Mouse (Mus musculus): ENCODE results near the gene Cfap126.

Cfap126 gene

DNA sequence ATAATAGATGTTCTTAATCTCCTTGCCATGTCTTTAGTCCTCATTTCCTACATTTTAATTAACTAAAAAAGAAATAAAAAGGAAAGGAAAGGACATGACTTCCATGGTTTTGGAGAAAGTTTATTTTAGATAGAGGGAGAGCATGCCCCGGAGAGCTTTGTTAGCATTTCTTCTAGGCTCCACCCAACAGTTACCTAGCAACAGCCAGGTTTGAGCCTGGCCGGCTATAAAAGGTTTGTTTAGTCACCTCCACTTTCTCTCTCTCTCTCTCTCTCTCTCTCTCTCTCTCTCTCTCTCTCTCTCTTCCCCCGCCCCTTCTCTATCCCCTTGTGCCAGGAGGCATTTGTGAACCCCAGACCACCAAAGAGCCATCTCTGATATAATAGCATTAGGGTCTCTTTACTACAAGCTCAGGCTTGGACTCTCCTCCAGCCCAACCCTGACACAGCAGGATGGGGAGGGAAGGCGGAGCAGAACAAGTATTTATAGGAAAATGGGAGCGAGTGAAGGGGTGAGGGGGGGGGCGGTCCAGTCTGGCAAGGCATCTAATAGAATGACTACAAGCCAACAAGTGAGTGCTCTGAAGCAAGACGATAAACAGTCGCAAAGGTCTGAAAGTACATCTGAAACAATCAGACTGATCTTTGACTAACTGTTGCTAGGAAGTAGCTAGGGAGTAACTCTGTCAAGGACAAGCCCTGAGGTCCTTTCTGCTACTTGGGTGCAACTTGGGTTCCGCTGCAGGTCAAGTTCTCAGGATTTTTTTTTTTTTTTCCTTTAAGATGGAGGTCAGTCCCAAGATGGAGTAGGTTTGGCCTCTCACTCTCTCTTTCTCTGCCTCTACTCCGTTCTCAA is 17.4 kb upstream of the Cfap126 start:
- no peak for DNase-seq (ENCODE audit: low read depth)

DNA sequence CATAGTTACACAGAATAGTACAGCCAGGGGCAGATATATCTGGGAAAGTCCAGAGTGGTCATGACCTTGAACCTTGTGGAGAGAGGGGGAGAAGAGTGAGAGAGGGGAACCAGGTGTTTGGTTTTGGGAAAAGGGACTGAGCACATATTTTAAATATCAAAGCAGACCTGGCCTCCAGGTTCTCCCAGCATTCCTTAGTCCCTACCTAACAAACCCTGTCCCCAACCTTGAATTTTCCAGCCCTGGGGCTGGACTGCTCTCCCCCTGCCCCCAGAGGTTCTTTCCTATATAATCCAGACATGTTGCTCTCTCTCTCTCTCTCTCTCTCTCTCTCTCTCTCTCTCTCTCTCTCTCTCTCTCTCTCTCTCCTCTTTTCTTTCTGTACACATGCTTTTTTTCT is 16.6 kb upstream of the Cfap126 start:
- no peak for DNase-seq (ENCODE audit: low read depth)

DNA sequence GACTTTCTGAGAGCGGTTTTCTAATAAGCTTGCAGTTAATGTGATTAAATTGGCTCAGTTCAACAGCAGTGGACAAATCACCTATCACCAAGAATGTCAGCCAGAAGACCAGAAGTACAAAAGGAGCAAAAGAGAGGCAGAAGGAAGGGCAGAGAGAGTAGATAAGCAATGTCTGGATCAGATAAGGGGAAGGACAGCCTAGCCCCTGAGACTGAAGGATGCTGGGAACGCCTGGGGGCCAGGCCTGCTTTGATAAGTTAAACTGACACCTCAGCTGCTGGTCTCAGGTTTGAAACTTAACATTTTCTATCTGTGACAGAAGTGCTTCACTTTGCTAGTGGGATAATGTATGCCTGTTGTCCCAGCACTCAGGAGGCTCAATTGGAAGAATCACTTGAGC is 16.1 kb upstream of the Cfap126 start:
- no peak for DNase-seq (ENCODE audit: low read depth)

DNA sequence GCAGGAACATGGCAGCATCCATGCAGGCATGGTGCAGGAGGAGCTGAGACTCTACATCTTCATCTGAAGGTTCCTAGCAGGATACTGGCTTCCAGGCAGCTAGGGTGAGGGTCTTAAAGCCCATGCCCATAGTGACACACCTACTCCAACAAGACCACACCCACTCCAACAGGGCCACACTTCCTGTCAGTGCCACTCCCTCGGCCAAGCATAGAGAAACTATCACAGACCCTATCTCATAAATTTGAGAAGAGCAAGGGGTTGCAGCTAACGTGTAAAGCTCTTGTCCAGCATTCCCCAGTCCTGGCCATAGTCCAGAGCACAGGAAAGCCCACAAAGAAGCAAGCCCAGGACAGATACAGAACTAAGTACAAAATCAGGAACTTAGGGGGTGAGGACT is 12.7 kb upstream of the Cfap126 start:
- no peak for DNase-seq (ENCODE audit: low read depth)

DNA sequence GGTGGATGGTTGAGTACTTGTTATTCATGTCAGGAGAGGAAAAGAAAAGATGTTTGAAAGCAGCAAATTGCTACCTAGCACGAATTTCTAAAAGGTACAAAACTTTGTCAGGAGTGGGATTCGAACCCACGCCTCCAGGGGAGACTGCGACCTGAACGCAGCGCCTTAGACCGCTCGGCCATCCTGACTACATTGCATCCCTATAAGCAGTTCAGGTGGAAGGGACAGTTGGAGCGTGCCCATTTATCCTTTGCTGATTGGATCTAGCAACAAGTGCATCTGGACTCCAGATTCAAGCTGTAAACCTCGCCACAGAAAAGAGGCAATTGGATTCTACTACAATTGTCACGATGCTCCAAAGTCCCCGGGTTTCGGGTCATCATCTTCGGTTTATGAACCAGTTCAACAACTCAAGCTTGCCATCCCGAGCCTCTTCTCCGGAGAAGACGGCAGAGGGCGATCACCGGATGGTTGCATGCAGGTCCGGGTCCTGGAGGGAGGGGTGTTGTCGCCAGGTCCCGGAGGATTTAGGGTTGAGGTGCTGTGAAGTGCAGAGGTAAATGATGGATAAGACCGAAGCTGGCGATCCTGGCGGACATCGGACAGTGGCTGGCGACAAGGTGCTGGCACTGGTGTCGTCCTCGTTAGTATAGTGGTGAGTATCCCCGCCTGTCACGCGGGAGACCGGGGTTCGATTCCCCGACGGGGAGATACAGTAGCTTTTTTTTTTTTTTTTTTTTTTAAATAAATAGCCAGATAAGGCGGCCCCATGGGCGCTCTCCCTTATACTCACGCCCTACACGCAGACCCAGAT is 11.8 kb upstream of the Cfap126 start:
- DNase-seq (ENCODE audit: low read depth): no peak

DNA sequence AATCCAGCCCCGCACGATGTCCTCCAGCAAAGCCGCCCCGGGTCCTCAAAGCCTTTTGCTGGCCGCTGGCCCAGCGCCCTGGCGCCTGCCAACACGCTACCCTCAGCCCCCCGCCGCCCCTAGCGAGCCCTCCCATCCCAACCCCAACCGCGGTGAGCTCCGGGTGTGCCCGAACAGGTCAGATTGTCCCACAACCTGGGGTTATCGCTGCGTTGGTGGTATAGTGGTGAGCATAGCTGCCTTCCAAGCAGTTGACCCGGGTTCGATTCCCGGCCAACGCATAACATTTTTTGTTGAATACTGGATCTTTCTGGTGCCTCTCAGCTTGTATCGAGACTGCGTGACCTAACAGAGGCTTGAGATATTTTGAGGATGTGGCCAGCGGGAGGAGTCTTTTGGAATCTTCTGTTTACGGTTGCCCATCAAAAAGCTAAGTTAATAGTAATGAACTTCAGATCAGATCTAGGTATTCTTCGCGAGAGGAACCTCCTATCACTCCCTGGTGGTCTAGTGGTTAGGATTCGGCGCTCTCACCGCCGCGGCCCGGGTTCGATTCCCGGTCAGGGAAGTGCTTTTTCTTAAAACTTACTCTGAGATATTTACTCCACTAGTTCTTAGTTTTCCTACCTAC is 11.1 kb upstream of the Cfap126 start:
- DNase-seq (ENCODE audit: low read depth): peak; percentile 71

DNA sequence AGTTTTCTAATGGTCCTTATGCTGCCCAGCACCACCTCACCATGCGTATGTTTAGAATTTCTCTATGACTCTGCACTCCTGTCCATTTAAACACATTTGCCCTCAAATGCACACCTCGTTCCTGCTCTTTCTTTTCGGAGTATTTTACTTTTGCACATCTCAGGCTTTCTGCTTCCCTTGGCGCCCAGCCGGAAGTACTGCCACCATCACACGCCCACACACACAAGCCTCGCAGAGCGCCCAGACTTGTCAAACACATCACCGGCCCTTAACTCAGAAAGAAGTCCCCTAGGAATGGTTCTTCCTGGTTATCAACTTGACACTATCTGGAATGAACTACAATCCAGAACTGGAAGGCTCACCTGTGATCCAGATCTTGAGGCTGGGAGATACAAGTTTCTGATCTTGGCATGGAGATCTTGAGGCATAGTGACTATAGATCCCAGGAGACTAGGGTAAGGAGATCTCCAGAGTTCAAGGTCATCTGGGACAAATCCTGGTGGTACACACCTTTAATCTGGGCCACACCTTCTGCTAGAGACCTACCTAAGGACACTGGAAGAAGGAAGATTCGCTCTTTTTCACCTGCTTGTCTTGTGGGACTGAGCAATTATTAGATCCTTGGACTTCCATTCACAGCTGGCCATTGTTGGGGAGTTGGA is 10.4 kb upstream of the Cfap126 start:
- no peak for DNase-seq (ENCODE audit: low read depth)

DNA sequence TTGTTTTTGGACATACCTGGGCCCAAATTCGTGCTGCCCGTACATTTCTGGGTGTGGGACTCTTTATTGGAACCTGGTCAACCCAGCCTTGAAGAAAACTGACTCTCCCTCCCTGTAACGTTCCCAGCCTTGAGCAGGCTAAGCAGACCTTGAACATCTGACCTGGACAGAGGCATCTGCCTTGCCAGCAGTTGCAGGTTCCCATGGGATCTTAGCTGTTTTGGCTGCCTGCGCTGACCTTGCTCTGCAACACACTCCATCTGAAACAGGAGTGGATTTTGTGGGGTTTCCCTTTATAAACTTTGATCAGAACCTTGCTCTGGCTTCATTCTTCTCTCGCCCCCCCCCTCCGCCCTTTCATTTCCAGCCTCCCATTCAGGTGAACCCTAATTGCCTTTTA is 8.5 kb upstream of the Cfap126 start:
- DNase-seq (ENCODE audit: low read depth): no peak

DNA sequence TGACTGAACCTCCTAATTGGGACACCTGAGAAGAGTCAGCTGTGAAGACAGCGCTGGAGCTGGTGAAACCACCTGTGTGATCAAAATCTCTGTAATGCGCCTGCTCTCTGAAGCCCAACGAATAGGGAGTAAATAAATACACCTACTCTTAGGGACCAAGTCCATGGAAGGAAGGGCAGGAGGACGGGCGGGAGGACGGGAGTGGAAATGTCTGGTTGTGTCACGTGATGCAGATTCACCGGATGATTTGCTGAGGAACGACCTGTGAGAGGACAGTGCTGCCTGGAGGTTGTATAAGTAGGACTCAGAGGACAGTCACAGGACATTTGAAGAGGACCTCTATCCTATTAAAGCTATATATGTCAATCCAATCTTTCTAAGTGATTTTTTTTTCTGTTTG is 4.1 kb upstream of the Cfap126 start:
- no peak for DNase-seq (ENCODE audit: low read depth)

DNA sequence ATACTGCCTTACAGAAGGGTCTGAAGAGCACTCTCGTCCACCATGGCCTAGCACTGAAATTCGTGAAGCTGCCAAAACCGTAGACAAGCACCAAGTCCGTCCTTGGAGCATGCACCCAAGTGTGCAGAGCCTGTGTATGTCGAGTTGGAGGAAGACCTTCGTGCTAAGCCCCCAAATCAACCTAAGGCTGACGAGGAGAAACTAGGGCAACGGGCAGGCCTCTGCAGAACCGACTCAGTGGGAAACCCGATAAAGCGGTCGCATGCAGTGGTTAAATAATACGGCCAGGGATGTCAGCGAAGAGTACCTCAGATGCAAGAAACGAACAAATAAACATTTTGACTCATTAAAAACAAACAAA is 3.1 kb upstream of the Cfap126 start:
- DNase-seq (ENCODE audit: low read depth): no peak

DNA sequence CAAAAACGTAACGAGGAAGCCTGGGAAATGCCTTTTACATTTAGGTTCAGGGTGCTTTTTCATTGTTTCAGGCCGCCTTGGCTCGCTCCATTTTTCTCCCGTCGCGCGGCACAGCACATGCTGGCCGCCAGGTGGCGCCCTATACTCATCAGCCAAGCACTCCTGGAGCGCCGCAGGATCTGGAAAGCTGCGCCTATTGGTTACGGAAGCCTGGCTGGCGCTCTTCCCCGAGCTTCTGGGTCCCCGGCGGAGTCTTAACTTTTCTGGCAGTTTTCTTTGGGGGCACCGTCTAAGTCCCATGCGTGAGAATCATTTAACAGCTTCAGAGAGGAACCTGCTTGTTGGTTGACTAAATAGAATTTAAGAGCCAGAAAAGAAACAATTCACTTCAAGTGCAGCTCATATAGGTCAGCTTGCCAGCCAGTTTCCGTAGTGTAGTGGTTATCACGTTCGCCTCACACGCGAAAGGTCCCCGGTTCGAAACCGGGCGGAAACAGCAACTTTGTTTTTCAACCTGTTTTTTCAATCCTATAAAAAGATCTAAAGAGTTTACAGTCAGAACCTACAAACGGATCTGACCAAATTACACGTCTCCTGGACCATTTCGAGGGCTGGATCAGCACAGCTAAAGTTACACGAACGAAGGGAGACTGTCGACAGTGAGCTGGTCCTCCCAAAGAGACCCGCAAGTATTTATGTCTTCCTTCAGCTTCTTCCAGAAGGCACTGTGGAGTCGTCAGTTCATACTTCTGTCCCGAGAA is 2.5 kb upstream of the Cfap126 start:
- peak; percentile 85 for DNase-seq (ENCODE audit: low read depth)

DNA sequence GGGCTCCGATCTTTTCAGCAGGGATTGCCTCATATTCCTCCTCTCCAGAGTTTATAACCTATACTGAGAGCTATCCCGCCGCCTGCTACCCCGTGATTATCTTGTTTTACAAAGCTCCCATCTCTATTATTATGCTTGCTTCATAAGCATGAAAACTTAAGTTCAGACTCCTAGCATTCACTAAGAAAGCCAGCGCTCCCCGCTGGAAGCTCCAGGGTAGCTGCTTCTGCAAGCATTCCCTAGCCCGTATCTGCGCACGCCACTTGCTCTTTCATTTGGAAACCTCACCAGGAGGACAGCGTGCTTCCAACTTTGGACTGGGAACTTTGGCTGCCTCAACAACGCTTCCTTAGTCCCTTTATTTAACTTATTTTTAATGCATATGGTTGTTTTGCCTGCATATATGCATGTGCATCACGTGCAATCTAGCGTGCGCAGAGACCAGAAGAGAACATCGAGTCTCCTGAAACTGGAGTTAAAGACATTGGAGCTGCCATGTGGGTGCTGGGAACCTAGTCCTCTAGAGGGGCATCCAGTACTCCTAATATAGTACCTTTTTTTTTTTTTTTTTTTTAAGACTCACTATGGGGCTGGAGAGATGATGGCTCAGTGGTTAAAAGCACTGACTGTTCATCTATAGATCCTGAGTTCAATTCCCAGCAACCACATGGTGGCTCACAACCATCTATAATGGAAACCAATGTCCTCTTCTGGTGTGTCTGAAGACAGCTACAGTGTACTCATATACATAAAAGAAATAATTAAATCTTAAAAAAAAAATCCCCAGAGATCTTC is 1.7 kb upstream of the Cfap126 start:
- DNase-seq (ENCODE audit: low read depth): no peak

DNA sequence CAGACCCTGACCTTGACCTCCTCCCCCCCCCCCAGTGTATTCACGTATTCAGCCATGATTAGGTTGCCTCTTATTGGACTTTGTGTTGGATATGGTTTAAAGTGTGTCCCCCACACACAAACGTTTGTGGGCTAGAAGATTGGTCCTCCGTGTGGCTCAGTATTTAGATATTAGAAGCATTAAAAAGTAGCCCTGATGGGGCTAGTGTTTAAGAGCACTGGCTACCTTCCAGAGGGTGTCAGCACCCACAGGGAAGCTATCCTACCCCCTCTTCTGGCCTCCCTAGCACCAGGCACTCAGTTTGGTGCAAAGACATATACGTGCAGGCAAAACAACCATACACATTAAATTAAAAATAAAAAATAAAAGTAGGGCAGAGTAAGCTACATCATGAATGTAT is 732 bp upstream of the Cfap126 start:
- DNase-seq (ENCODE audit: low read depth): no peak

DNA sequence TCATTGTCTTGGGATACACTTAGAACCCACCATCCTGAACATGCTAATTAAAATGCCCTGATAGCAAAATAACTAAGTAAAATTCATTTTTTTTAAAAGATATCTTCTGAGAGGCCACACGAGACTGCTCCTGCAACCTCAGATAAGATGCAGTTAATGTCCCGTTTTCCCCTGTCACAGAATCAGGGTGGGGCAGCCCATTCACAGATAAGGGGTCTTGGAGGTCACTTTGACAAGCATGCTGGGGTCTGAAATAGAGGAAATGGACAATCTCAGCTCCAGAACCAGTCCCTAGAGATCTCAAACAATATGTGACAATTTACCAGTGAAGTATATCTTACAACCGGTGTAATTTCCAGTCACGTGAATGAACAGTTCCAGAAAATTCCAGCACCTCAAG is 2.6 kb downstream of the Cfap126 start:
- no peak for DNase-seq (ENCODE audit: low read depth)

DNA sequence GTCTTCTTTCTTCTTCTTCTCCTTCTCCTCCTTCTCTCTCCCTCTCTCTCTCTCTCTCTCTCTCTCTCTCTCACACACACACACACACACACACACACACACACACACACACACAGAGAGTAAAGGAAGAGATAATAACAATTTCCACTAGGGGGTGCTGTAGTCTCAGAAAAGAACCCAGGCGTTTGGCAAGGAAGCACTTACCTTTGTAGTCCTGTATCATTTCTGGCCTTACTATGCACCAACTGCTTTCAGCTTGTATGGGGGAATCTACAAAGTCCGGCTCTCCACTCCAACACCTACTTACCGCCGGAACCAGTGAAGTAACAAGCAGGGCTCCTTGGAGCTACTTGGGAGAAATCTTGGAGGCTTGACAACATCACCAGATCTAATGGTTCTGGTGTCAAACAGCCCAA is 4.6 kb downstream of the Cfap126 start:
- DNase-seq (ENCODE audit: low read depth): peak; percentile 81

DNA sequence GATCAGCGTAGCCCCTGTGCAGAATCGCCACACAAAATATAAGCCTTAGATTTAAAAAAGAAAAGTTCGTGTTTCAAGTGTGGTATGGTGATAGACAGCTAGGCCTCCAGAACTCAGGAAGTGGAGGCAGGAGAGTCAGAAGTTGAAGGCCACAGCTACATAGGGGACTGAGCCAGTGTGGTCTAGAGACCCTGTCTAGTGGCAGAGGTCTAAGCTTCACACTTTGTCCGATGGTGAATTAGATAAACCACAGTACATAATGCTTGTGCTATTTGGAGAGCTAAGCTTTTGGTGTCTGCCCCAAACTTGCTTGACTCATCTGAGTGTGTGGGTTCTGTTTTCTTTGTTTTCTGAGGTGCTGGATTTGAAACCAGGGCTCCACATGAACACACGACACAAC is 5.3 kb downstream of the Cfap126 start:
- DNase-seq (ENCODE audit: low read depth): no peak

DNA sequence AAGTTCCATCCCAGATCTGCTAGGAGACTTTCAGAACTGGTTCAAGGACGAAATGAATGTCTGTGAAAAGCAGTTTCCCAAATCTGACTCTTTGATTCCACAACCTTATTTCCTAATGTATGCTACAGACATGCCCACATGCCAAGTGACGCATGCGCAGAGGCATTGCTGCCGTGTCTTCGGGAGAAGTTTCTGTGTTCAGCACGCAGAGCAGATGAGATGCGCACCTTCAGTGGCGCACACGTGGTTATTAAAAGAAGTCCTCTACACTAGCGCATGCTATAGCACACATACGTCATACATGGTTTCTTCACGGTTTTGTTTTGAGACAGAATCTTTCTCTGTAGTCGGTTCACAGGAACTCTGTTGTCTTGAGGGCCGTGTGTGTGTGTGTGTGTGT is 5.7 kb downstream of the Cfap126 start:
- DNase-seq (ENCODE audit: low read depth): no peak

DNA sequence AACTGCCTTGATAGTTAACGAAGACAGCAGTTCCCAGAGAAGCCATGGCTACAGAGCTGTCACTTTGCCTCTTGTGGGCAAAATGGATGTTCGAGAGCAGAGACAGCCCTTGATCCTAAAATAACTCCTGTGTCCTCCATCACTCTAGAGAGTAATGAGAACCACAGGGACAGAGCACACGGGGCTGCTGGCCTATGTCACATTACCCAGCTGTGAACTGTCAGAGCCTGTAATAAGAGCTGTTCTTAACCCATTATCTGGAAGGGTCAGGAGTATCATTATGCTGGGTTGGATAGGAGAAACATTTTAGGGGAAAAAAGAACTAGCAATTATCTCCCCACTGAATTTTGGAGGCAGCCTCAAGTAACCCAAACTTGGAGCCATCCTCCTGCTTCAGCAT is 7.2 kb downstream of the Cfap126 start:
- DNase-seq (ENCODE audit: low read depth): no peak

DNA sequence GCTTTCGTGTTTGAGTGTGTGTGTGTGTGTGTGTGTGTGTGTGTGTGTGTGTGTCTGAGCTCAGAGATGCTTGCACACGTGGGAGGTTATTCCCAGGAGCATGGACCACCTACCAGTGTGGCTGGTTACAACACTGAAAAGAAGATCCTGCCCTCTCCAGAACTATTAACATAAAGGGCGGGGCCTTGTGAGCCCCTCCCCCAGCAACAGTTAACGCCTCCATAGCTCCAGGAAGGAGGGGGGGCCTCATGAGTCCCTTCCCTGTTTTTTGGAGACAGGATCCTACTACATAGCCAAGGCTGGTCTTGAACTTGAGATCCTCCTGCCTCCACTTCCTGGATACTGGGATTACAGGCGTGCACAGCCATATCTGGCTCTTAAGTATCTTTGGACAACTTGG is 8.1 kb downstream of the Cfap126 start:
- DNase-seq (ENCODE audit: low read depth): no peak

DNA sequence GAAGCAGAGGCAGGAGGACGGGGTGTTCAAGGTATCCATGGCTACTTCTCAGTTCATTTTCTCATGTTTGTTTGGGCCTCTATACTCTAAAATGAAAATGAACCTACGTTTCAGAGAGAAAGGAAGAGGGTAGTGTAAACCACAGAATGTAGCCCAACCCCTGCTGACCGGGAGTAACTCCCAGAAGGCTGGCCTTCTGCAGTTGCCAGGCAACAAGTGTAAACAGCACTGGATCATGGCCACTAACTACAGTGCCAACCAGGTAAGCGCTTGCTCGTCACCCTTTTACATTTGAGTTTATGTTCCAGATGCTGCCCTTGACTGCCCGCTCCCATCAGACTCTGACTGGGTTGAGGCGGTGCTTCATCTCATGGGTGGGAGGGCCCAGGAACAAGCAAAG is 9.2 kb downstream of the Cfap126 start:
- no peak for DNase-seq (ENCODE audit: low read depth)

DNA sequence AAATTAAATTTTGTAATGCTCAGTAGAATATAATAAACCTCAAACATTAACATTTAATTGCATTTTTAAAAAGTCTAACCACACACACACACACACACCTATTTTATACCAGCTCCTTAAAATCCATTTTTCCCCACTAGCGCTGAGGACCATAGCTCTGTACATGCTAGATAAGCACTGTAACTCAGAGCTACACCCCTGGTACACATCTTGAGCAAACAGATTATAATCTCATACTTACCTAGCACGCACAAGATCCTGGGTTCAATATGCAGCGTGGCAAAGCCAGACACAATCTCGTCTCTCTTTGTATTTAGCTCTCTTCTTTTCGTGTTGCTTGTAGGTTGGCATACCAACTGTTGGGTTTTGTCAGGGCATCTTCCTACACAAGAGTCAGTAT is 10.7 kb downstream of the Cfap126 start:
- DNase-seq (ENCODE audit: low read depth): no peak

Measured in c-Kit-positive CD71-negative TER-119-negative erythroid progenitor cells, embryonic 14.5 days (primary cell).